Mouse (Mus musculus) MEL (cell line): ENCODE data around the gene Flad1.
A peak's percentile ranks its signal among the peaks of the same experiment; 100 is the strongest.

Experiments used
- MAZ ChIP-seq: IDR thresholded peaks from 2 replicates; pipeline ENCODE4 v1.6.1; 2012; ENCODE audit warnings: low read depth, mild to moderate bottlenecking, inconsistent platforms, low read length, improper control_type of control experiment
- SMC3 ChIP-seq: IDR thresholded peaks from 2 replicates; pipeline ENCODE4 v1.6.1; 2011; ENCODE audit warnings: low read depth, low read length, improper control_type of control experiment

- TF ChIP-seq SMC3: peak; percentile 2; the same call in 1 of the 2 replicates
- TF ChIP-seq MAZ: no peak
Measured at GRCm38 (mm10) chr3:89437269-89437668, 25.6 kb upstream of the Flad1 start.
